Mouse (Mus musculus): ENCODE measurements around the gene Atg9b. TPM values are rescaled to one million over a fixed set of nuclear protein-coding genes. Genes with fewer than 3 reads are reported as not detected.
"Not testable (repeated sequence)": the region's sequence is repeated elsewhere in the genome, so short reads cannot be mapped to it uniquely, and the experiment has no call there.

Atg9b gene
- total RNA-seq, 4 experiments from 2014 or later: 4.7 to 5.8 (median 5.1) TPM

DNA sequence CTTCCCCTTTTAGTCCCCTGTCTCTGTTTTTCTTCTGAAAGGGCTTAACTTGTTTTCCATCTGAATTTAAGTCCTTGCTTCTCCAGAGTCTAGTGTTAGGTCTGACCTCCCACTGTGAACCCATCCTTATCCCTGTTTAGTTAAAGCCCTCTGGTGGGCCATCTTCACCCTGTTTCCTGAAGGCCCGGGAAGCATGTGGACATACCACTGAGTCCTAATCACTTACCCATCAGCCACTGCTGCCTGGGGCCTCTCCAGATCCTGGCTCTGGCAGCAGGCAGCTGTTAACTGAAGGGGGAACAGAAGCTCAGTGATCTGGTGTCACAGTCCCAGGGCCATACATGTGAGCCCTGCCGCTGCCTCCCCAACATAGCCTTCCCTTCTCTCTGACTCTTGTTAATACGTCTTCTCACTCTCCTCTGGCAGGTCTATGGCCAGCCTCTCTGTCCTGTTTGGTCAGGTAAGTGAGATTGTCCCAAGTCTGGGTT is 13.5 kb upstream of the Atg9b start:
- no peak for DNase-seq (ENCODE audit: low spot score in 2 of 2)

DNA sequence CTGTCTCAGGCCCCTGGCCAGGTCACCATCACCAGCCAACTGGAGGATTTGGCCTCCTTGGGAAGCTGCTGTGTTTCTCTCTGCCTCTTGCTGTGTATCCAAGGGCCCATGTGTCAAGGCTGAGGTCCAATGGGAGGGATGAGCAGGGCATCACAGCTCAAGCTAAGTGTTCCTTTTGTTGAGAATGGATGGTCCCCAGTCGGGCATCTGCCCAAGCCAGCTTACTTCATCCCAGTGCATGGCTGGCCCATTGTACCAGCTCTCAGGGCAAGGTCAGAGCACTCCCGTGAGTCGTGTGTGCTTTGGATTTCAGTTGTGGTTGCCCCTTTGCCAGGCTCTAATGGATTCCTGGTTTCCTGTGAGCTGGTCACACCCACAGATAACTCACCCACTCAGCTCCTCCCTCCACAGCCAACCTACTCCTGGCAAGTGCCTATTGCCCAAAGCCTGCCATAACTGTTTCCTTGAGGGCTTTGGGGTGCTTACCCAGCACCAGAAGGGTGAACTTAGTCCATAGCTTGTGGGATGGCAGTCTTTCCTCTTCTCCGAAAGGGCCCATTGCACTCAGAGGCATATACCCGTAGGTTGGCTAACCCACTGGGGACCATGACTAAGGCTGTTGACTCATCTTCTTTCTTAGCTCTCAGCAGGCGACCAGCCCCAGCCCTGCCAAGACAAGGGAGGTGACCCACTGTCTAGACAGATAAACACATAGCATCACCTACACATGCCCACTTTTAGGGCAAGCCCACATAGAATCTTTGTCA is 12.8 kb upstream of the Atg9b start:
- DNase-seq (ENCODE audit: low spot score in 2 of 2): no peak

DNA sequence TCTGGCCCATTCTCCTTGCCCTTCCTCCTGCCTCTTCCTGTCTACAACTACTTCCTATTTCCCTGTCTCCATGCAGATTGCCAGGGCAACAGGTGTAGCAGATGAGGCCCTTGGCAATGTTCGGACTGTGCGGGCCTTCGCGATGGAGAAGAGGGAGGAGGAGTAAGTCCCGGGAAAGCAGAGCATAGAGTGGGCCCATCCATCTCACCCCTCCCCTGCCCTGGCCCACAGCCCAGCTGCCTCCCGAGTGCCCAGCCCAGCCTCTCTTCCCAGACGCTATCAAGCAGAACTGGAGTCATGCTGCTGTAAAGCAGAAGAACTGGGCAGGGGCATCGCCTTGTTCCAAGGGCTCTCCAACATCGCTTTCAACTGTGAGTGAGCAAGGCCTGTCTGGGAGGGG is 10.0 kb upstream of the Atg9b start:
- no peak for DNase-seq (ENCODE audit: low spot score in 2 of 2)

DNA sequence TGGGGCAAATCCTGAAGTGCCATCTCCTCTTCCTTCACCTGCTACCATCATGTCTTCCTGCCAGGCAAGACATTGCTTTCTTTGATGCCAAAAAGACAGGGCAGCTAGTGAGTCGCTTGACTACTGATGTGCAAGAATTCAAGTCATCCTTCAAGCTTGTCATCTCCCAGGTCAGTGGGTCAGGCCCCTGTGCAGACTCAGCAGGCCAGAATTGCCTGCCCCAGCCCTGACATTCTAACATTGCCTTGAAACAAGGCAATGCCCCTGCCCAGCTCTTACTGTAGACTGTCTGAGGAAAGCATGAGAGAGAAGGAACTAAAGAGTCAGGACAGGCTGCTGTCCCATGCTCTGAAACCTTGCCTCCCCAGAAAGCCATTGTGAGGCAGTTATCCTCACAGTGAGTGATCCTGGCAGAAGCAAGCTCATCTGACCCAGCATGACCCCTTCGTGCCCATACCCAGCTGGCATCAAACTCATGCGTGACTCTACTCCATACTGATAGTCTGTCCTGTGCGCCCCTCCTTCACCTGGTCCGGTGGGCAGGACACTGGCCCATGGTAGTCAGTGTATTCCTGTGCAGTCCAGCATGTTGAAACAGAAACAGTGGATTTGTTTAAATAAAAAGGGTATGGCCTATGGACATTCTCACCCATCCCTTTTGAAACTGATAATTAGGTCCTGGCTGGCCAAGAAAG is 9.1 kb upstream of the Atg9b start:
- no peak for DNase-seq (ENCODE audit: low spot score in 2 of 2)

DNA sequence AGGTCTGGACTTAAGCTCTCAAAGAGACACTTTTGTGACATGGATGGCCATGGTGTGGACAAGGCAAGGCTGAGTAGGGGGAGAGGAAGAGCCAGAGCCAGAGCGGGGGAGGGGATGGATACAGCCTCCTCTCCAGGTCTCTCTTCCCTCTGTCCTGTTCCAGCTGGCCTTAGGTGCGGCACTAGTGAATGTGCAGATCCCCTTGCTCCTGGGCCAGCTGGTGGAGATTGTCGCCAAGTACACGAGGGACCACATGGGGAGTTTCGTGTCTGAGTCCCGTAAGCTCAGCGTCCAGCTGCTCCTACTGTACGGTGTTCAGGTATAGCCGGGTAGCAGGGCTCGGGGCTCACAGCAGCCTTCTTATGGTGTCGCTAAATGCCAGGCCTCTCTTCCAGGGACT is 8.4 kb upstream of the Atg9b start:
- DNase-seq (ENCODE audit: low spot score in 2 of 2): no peak

DNA sequence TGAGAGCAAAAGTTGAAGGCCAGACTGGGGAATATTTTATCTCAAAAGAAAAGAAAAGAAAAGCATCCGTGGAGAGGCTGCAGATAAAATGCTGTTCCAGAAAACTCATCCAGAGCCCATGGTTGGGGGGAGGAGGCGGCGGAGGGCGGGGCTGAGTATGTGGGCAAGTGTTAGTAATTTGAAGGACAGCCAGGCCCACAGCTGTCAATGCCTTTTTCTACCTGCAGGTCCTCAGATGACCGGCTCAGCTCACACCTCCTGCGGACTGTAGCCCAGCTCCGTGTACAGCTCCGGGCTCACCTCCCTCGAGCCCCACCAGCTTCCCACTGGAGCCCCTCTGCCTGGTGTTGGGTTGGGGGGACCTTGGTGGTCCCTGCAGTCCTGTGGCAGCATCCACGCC is 7.7 kb upstream of the Atg9b start:
- no peak for DNase-seq (ENCODE audit: low spot score in 2 of 2)

DNA sequence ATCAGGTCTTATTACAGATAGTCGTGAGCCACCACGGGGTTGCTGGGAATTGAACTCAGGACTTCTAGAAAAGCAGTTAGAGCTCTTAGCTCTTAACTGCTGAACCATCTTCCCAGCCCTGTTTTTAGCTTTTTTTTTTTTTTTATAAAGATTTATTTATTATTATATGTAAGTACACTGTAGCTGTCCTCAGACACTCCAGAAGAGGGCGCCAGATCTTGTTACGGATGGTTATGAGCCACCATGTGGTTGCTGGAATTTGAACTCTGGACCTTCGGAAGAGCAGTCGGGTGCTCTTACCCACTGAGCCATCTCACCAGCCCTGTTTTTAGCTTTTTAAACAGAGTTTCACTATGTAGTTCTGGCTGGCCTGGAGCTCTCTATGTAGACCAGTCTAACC is 4.3 kb upstream of the Atg9b start:
- DNase-seq (ENCODE audit: low spot score in 2 of 2): not testable (repeated sequence)

DNA sequence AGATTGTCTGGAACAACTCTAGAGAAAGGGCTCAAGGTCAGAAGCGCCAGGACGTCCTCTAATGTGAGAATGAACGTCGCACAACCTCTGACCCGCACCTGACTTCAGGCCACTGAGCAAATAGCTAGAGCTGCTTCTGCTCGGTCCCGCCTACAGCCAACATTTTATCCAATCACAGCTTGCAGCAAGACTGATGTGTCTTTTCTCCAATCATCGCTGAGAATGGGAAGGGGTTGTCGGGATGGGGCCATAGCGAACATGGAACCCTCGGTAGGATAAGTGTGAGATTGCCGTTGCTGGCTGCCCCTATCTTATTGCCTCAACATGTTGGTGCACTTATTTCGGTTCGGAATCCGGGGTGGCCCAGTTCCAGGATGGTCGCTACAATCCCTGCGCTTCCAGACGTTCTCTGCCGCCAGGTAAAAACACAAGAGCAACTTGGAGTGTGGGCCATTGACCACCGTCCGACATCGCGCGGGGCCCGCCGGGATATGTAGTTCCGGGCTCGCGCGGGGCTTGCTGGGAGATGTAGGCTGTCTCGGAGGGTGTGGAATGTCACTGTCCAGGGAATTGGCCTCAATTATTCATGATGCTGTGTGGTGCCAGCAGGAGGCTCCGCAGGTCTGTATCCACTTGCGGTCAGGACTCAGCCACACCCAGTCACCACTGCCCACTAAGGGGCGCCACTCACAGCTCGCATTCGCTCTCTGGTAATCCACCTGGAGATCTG is 2.4 kb upstream of the Atg9b start:
- DNase-seq (ENCODE audit: low spot score in 2 of 2): peak; percentile 96

DNA sequence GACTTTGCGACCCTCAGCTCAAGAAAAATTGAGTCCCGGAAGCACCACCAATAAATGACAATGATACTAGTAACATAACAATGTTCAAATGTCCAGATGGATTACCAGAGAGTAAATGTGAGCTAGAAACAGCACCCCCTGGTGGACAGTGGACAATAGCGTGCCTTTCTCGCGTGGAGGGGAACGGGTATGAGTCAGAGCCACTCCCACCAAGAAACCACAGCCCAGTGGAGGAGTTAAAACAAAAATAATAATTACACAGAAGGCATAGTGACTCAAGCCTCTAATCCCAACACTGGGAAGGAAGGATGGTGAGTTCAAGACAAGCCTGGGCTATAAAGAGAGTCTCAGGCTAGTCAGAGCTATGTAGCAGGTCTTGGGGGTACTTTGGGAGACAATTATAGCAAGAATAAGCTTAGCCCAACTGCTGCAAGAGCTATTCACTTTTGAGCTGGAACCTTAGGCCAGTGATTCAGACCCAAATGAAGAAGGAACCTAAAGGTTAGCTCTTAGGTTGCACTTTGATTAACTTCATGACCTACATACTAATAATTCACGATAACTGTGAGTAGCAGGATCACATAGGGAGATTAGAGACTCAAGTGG is 1.6 kb upstream of the Atg9b start, which contains the start of gene Abcb8:
TSS of gene Abcb8 (plus strand) at position 272 of the 606 bp plus-strand sequence.
- DNase-seq (ENCODE audit: low spot score in 2 of 2): peak; percentile 51 to 83

DNA sequence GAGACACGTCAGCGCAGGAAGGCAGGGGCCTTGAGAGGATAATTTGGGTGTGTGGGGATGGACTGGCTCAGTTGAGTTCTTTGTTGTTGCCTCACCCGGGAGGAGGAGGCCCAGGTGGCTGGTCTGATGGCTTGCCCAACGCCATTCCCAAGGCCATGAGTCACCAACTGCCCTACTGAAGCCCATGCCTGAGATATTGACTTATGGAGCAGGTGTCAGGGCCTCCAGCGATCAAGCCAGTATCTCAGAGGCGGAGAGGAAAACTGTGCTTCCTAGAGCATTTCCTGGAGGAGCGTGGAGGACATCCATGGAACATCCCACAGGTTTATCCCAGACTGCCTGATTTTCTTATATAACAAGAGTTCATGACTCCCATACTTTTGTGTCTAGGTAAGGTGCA is 781 bp upstream of the Atg9b start:
- DNase-seq (ENCODE audit: low spot score in 2 of 2): no peak

DNA sequence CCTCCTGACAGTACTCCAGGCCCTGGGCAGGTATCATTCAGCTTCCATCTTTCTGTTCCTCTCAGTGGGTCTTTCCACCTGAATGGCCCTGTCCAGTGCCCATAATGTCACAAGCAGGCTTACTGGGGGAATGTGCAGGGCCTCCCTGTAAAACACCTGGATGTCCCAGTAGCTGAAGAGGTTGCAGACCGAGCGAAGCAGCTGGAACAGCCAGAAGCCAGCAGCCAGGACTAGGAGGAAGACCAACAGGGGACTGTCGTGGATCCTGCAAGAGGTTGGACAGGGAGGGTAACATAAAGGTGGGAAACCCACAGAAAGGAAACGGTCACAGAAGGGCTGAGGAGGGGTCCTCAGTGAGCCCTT is 2.3 kb downstream of the Atg9b start:
- no peak for DNase-seq (ENCODE audit: low spot score in 2 of 2)

DNA sequence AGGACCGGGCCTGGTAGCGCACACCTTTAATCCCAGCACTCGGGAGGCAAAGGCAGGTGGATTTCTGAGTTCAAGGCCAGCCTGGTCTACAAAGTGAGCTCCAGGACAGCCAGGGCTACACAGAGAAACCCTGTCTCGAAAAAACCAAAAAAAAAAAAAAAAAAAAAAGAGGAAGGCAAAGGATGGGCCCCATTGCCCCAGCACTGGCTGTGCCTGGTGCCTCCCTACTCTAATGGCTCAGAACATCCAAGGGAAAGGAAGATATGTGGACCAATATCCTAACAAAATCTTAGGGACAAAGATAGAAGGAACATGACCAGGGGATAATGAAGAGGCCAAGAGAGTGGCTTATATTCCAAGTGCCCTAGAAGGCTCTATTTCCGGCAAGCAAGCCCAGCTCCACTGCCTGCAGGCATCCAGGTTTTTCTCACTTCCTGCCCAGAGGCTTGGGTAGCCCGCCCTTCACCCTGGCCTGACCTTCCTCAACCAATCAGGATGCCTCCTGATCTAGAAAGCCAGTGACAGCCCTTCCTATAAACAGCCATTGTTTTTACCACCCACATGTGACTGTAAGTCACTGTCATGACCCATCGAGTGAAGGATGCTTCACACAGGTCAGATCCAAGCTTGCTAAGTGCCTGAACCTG is 2.8 kb downstream of the Atg9b start:
- no peak for DNase-seq (ENCODE audit: low spot score in 2 of 2)

DNA sequence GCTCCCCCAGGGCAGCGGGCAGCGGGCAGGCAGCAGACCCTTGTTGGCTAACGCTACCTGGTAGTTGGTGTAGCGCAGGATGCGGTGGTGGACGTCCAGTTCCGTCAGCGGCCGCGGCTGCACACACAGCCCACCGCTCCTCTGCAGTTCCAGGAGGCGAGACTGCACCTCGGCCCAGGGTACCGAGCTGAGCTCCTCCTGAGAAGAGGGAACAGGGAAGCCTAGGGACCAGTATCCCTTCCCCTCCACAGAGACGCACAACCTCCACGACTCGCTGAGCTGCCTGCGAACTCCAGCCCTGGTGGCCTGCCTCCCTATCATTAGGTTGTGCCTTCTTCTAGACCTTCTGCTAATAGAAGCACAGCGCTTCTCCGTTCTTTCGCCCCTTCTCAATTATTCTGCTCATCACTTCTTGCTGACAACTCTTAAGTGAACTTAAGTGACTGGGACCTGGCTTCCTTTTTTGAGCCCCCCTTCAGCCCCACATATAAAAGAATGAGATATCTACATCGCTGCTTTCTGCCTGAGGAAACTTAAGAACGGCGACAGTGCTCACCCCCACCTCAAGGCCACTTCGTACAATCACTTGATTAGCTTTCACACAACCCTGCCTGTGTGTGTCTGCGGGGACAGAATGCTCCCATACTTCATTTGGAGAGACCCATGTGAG is 3.6 kb downstream of the Atg9b start:
- no peak for DNase-seq (ENCODE audit: low spot score in 2 of 2)

DNA sequence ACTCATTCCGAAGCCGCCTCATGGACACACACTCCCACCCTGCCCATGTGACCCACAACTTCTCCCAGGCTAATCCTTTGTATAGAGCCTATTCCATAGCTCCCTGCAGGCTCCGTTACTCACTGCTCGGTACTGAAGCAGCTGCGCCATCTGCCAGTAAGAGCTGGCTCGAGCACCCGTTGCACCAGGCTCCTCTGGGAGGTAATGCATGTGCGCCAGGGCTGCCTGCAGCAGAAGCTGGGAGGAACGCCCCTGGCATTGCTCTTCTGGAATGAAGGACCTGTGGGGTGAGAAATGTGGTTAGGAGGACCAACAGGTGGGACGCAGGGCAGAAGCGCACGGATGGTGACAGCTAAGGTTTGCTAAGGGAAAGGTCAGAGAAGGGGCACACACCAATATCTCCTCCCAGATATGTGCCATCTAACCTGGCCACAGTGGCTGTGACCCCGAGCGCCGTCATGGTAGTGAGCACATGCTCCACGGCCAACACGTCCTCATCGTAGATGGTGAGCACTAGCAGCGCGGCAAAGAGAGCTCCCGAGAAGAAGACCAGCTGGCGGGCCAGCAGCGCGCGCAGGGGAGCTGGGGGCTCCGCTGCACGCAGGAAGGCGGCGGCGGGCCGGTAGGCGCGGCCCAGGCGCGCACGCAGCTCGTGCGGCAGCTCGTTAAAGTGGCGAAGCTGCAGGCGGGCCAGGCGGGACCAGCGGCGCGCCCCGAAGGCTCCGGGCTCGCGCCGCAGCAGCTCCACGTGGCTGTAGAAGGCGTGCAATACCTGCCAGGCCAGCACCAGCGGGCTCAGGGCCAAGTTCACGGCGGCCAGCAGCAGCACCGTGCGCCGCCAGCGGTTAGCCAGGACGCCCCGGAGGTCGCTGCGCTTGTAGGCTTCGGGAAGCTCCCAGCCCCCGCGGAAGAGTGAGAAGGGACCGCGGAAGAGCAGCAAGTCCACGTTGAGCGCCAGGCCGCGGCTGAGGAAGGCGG is 4.4 kb downstream of the Atg9b start:
- DNase-seq (ENCODE audit: low spot score in 2 of 2): peak; percentile 32 to 70

DNA sequence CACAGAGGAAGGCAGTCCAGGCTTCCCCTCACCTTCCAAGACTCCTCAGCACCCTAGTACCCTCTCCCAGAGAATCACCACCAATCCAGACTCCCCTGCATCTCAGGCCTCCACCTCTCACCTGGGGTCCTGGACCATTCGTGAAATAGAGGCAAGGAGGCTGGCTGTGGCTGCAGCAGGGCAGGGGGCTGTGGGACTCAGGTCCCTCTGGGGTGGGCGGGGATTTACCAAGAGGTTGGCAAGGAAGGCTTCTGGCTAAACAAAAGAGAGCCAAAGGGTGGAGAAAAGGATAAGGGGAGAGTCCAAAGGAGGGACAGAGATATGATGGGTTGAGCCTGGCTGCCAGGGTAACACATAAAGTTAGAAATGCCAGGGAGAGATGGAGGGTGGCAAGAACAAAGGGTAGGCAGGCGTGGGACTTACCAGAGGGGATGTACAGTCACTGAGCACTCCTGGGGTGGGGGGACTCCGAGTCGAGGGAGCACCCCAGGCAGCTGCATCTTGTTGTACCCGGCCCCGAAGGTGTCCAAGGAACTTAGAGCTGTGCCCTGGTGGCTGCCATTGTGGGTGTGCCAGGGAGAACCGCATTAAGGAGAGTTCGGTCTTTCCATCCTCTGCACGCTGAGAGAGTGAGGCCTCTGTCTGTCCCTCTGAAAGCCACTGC is 5.9 kb downstream of the Atg9b start:
- DNase-seq (ENCODE audit: low spot score in 2 of 2): no peak

DNA sequence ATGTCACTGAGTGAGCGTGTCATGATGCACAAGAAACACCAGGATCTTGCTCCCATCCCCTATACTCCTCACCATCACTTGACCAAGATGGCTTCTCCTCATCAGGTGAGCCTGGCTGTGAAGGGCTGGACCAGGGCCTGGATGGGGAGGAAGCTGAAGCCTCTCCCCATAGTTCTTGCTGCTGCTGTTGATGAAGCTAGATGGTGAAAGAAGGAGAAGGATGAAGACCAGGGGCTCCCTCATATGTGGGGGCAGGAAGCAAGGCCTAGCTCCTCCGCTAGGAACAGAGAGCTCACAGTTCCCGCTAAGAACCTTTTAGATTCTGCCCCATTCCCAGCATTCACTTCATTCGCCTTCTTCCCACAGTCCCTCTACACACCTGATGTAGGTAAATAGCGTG is 6.6 kb downstream of the Atg9b start:
- DNase-seq (ENCODE audit: low spot score in 2 of 2): no peak

DNA sequence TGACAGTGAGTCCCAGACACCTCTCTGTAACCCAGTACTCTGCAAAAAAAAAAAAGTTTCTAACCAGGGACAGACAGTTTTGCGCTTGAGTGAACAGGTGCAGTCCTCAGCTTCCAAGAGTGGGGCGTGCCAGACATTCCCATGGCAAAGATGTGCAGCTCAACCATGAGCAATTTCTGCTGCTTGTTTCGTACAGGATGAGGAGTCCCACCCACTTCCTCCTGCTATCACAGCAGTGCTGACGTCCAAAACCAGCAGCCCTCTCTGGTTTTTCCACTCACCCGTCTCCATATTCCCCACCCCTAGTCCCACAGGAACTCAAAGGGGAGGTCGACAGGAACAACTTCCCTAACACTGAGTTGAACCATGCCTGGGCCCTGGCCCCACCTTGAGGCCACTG is 7.5 kb downstream of the Atg9b start:
- DNase-seq (ENCODE audit: low spot score in 2 of 2): peak; percentile 25 to 61

DNA sequence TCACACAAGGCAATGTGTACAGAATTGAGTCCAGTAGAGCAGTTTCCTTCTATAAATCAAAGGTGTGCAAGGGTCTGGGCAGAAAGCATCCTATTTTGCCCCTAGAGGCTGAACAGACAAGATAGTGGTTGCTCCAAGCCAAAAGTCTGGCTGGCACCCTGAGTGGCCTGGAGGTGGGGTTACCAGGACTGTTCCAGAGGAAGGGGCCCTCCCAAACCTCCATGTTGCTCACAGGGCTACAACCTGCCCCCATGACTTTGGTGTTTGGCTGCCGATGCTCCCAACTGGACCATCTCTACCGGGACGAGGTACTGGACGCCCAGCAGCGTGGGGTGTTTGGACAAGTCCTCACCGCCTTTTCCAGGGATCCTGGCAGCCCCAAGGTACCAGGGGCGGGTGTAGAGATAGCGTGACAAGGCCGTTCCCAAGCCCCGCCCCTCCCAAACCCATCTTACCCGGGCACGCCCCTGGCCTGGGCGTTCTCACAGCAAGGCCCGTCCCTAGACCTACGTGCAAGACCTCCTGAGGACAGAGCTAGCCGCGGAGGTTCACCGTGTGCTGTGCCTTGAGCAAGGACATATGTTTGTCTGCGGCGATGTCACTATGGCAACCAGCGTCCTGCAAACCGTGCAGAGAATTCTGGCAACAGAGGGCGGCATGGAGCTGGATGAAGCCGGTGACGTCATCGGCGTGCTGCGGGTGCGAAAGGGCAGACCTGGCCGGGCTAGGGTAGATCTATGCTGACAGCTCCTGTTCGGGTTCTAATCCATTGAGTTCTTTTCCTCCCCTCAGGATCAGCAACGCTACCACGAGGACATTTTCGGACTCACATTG is 8.7 kb downstream of the Atg9b start:
- peak; percentile 85 to 89 for DNase-seq (ENCODE audit: low spot score in 2 of 2)
